Mouse (Mus musculus) forebrain, embryonic 16.5 days (tissue): Measurements from ENCODE around the gene Cfap58. TPM values are rescaled to one million over a fixed set of nuclear protein-coding genes. Genes with fewer than 3 reads are reported as not detected.

Source experiments
- ATAC-seq: fragments of 200-750 bp; cut with Nextera tagmentation; 2 replicates; pipeline ENCODE4 v1.8.0; 2017; ENCODE audit warnings: mild to moderate bottlenecking, moderate library complexity
- H3K27ac ChIP-seq: fragments of 300-500 bp; sonication (generic); 2 replicates; pipeline ENCODE4 v1.5.1; 2014; ENCODE audit warnings: low read length, control low read depth
- H3K27me3 ChIP-seq: fragments of 300-500 bp; sonication (generic); replicated peaks from 2 replicates; pipeline ENCODE4 v1.6.1; 2014; ENCODE audit warnings: low read length; ENCODE audit not compliant: control insufficient read depth, insufficient read depth
- H3K36me3 ChIP-seq: fragments of 300-500 bp; sonication (generic); 2 replicates; pipeline ENCODE4 v1.6.1; 2014; ENCODE audit not compliant: control insufficient read depth, insufficient read depth
- H3K4me1 ChIP-seq: fragments of 300-500 bp; sonication (generic); replicated peaks from 2 replicates; pipeline ENCODE4 v1.6.1; 2014; ENCODE audit warnings: low read length; ENCODE audit not compliant: control insufficient read depth, insufficient read depth
- H3K4me2 ChIP-seq: fragments of 300-500 bp; sonication (generic); 2 replicates; pipeline ENCODE4 v1.6.1; 2014; ENCODE audit warnings: mild to moderate bottlenecking, low read length, control low read depth
- H3K4me3 ChIP-seq: fragments of 300-500 bp; sonication (generic); replicated peaks from 2 replicates; pipeline ENCODE4 v1.5.1; 2014; ENCODE audit warnings: mild to moderate bottlenecking, low read length, control low read depth
- H3K9ac ChIP-seq: fragments of 300-500 bp; sonication (generic); replicated peaks from 2 replicates; pipeline ENCODE4 v1.6.1; 2014; ENCODE audit warnings: low read depth, low read length, control low read depth
- H3K9me3 ChIP-seq: fragments of 300-500 bp; sonication (generic); 2 replicates; pipeline ENCODE4 v1.6.1; 2016; ENCODE audit warnings: low read length; ENCODE audit not compliant: control insufficient read depth
- WGBS: fragments of 180-500 bp; shearing (Covaris S2); extraction: QIAGEN DNeasy Blood & Tissue Kit; methylation state at CpG from one replicate; pipeline ENCODE4 v1.1.7; 2014; 5-methylcytosine and 5-hydroxymethylcytosine counted together
- polyA plus RNA-seq: library from polyadenylated mRNA; unstranded; fragments of >200 nt; fragmentation: Nextera tagmentation; extraction: Ambion mirVana; gene quantifications from 2 replicates; pipeline ENCODE4 v1.2.1, GENCODE M21; 2015

Gene Cfap58
- polyA plus RNA-seq, 1 experiment from 2014 or later, result 0.33 TPM

GRCm38 (mm10) chr19:47927032-47927431, 10.4 kb upstream of the Cfap58 start:
- 91% methylated on average over 2 of the region's 2 CpGs for WGBS
- Histone ChIP-seq H3K4me2 (no peak overlapping the region), H3K36me3 (no peaks in the 10 kb centered on the region), H3K27me3 (no peaks in the 10 kb centered on the region), H3K4me3 (no peak overlapping the region), H3K4me1 (no peaks in the 10 kb centered on the region), H3K9me3 (no peaks in the 10 kb centered on the region), H3K27ac (no peak overlapping the region), H3K9ac (no peak overlapping the region)
- no peak for ATAC-seq

GRCm38 (mm10) chr19:47929043-47929442, 8.4 kb upstream of the Cfap58 start:
- Histone ChIP-seq H3K4me3 (no peak overlapping the region), H3K27ac (no peak overlapping the region), H3K36me3 (no peaks in the 10 kb centered on the region), H3K4me2 (no peak overlapping the region), H3K9me3 (no peaks in the 10 kb centered on the region), H3K9ac (no peak overlapping the region), H3K4me1 (no peaks in the 10 kb centered on the region), H3K27me3 (no peaks in the 10 kb centered on the region)
- ATAC-seq, result no peak
- WGBS, result 97% methylated on average over 4 of the region's 4 CpGs

- Histone ChIP-seq H3K9me3 (no peaks in the 10 kb centered on the region), H3K4me1 (no peaks in the 10 kb centered on the region), H3K4me3 (no peak overlapping the region), H3K27me3 (no peaks in the 10 kb centered on the region), H3K27ac (no peak overlapping the region), H3K36me3 (no peaks in the 10 kb centered on the region), H3K9ac (no peak overlapping the region), H3K4me2 (no peak overlapping the region)
- 43% methylated on average over 7 of the region's 7 CpGs for WGBS
- peak; percentile 76 for ATAC-seq
Measured at GRCm38 (mm10) chr19:47931982-47932638, 5.4 kb upstream of the Cfap58 start.

- no peak overlapping the region for H3K4me2 ChIP-seq
- no peaks in the 10 kb centered on the region for H3K9me3 ChIP-seq
- H3K27me3 ChIP-seq, result no peaks in the 10 kb centered on the region
- no peak overlapping the region for H3K27ac ChIP-seq
- H3K4me3 ChIP-seq, result no peak overlapping the region
- 93% methylated on average over 8 of the region's 8 CpGs for WGBS
- H3K4me1 ChIP-seq, result peaks cover 4% of the 10 kb centered on the region
- ATAC-seq, result no peak
- no peak overlapping the region for H3K9ac ChIP-seq
- H3K36me3 ChIP-seq, result no peaks in the 10 kb centered on the region
Measured at GRCm38 (mm10) chr19:47934146-47934545, 3.3 kb upstream of the Cfap58 start.

- no peak for ATAC-seq
- Histone ChIP-seq H3K27ac (no peak overlapping the region), H3K4me2 (no peak overlapping the region), H3K4me3 (no peak overlapping the region), H3K4me1 (peaks cover 4% of the 10 kb centered on the region), H3K36me3 (no peaks in the 10 kb centered on the region), H3K9ac (no peak overlapping the region), H3K27me3 (no peaks in the 10 kb centered on the region), H3K9me3 (no peaks in the 10 kb centered on the region)
- WGBS, result 74% methylated on average over 16 of the region's 16 CpGs
Measured at GRCm38 (mm10) chr19:47934636-47935238, 2.7 kb upstream of the Cfap58 start.

GRCm38 (mm10) chr19:47935530-47935929, 1.9 kb upstream of the Cfap58 start:
- no peaks in the 10 kb centered on the region for H3K27me3 ChIP-seq
- H3K36me3 ChIP-seq, result no peaks in the 10 kb centered on the region
- no peaks in the 10 kb centered on the region for H3K9me3 ChIP-seq
- no peak for ATAC-seq
- WGBS, result 82% methylated on average over 6 of the region's 6 CpGs
- H3K27ac ChIP-seq, result no peak overlapping the region
- H3K4me1 ChIP-seq, result peaks cover 4% of the 10 kb centered on the region
- H3K9ac ChIP-seq, result no peak overlapping the region
- no peak overlapping the region for H3K4me3 ChIP-seq
- no peak overlapping the region for H3K4me2 ChIP-seq

GRCm38 (mm10) chr19:47936490-47936889, 985 bp upstream of the Cfap58 start:
- H3K9ac ChIP-seq, result no peak overlapping the region
- WGBS, result 90% methylated on average over 11 of the region's 11 CpGs
- H3K4me2 ChIP-seq, result no peak overlapping the region
- H3K4me1 ChIP-seq, result peaks cover 4% of the 10 kb centered on the region
- H3K9me3 ChIP-seq, result no peaks in the 10 kb centered on the region
- no peak for ATAC-seq
- H3K36me3 ChIP-seq, result no peaks in the 10 kb centered on the region
- no peak overlapping the region for H3K4me3 ChIP-seq
- H3K27ac ChIP-seq, result no peak overlapping the region
- H3K27me3 ChIP-seq, result no peaks in the 10 kb centered on the region

- peak overlapping the region; percentile 88 for H3K4me2 ChIP-seq
- ATAC-seq, result no peak
- H3K4me3 ChIP-seq, result no peak overlapping the region; the same call in 1 of the 2 replicates
- no peaks in the 10 kb centered on the region for H3K36me3 ChIP-seq
- H3K27me3 ChIP-seq, result no peaks in the 10 kb centered on the region
- 67% methylated on average over 9 of the region's 9 CpGs for WGBS
- H3K4me1 ChIP-seq, result peaks cover 4% of the 10 kb centered on the region
- no peaks in the 10 kb centered on the region for H3K9me3 ChIP-seq
- H3K9ac ChIP-seq, result peak overlapping the region; percentile 47; the same call in 1 of the 2 replicates
- no peak overlapping the region for H3K27ac ChIP-seq
Measured at GRCm38 (mm10) chr19:47936938-47937337, 537 bp upstream of the Cfap58 start.

GRCm38 (mm10) chr19:47939361-47939760, 1.9 kb downstream of the Cfap58 start:
- Histone ChIP-seq H3K4me2 (no peak overlapping the region), H3K9ac (no peak overlapping the region), H3K9me3 (no peaks in the 10 kb centered on the region), H3K27me3 (no peaks in the 10 kb centered on the region), H3K4me3 (no peak overlapping the region), H3K4me1 (peaks cover 4% of the 10 kb centered on the region), H3K36me3 (no peaks in the 10 kb centered on the region), H3K27ac (no peak overlapping the region)
- 38% methylated on average over 6 of the region's 6 CpGs for WGBS
- ATAC-seq, result no peak
